Mouse (Mus musculus): ENCODE data around the gene Plek2.

GRCm38 (mm10) chr12:78940081-78940480, 33.3 kb upstream of the Plek2 start:
- TF ChIP-seq POLR2A (IDR thresholded peaks at IDR 0.05; ENCODE audit: borderline replicate concordance, control insufficient read depth, low read depth, low read length) (no peak), CTCF (IDR thresholded peaks at IDR 0.05; ENCODE audit: control insufficient read depth, insufficient read depth, low read length) (no peak)

All from bone marrow, adult 2 months (tissue).